Mouse (Mus musculus): ENCODE results near the gene Ccser1. TPM values are rescaled to one million over a fixed set of nuclear protein-coding genes. Genes with fewer than 3 reads are reported as not detected.

Gene Ccser1
- polyA plus RNA-seq, 1 experiment from 2014 or later: 10.8 TPM

DNA sequence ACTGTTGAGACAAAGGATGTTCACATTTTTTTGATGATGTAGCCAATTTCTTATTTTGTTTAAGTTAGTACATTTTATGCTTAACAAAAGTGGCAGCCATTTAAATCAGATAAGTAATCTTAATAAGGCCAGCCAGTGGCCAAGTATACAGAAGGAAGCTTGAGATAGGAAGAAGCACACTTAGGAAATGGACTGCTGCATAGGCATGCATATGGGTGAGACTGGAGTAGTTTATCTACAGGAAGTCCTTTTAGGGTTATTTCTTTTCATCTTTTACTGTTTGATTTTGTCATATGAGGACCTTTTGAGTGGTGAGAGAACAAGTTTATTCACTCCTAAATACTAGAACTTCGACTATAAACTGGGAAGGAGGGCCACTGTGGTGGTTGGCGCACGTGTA lies 582.0 kb downstream of the Ccser1 start:
- H3K36me3 ChIP-seq (ENCODE audit: control insufficient read depth, insufficient read depth, low read length): no peaks in the 10 kb centered on the region
- no peaks in the 10 kb centered on the region for H3K9me3 ChIP-seq (ENCODE audit: control insufficient read depth, low read length)
- DNase-seq (ENCODE audit: low spot score): no peak
- 90% methylated on average over 3 of the region's 3 CpGs for WGBS
- no peaks in the 10 kb centered on the region for H3K27me3 ChIP-seq (ENCODE audit: control insufficient read depth, insufficient read depth, low read length)
- H3K4me2 ChIP-seq (ENCODE audit: low read depth, severe bottlenecking): no peak overlapping the region
- H3K4me3 ChIP-seq (ENCODE audit: low read depth, low read length): no peak overlapping the region
- ATAC-seq (ENCODE audit: insufficient number of reproducible peaks, low FRiP score, low TSS enrichment, low read depth): no peak
- no peak overlapping the region for H3K9ac ChIP-seq (ENCODE audit: low read length)
- no peak overlapping the region for H3K27ac ChIP-seq (replicated peaks; ENCODE audit: low read depth, low read length)
- H3K4me1 ChIP-seq (ENCODE audit: control insufficient read depth, insufficient read depth, low read length): no peaks in the 10 kb centered on the region

DNA sequence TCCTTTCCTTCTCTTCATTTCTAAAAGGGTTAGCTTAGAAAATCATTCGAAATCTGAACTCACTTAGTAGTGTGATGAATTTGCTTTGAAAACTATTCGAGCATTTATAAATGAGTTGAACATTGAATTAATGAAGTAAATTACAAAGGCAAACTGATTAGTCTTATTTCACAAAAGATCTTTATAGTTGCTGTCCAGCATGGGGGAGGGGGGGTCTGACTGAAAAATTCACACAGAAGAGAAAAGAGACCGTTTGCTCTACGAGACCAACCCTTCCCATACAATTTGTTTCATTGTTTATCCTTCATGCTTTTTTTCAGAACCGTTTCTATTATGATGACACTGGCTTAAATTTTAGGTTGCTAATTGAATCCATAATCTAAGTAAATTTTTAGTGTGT lies 583.3 kb downstream of the Ccser1 start:
- no peak overlapping the region for H3K4me2 ChIP-seq (ENCODE audit: low read depth, severe bottlenecking)
- WGBS: 87% methylated on average over 5 of the region's 5 CpGs

DNA sequence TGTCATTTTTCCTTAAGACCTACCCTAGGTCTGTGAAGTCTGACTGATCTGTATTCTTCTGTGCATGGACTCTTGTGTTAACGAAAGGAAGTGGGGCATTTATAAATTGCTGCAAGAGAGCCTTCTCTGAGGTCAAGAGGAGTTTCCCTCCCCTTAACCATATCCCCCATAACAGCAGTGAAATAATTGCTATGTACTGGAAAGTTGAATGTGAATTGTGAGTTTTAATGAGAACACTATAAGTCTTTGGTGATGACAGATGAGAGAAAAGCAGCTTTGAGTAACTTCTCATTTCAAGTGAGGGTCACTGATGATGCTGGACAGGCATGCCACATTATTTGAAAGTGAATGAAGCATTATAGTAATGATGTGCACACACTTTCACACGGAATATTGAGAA lies 585.7 kb downstream of the Ccser1 start:
- H3K4me2 ChIP-seq (ENCODE audit: low read depth, severe bottlenecking): no peak overlapping the region

More for the DNA sequence above, 583.3 kb downstream of the Ccser1 start:
- no peaks in the 10 kb centered on the region for H3K4me1 ChIP-seq (ENCODE audit: control insufficient read depth, insufficient read depth, low read length)
- H3K27me3 ChIP-seq (ENCODE audit: control insufficient read depth, insufficient read depth, low read length): no peaks in the 10 kb centered on the region
- DNase-seq (ENCODE audit: low spot score) (no peak), ATAC-seq (ENCODE audit: insufficient number of reproducible peaks, low FRiP score, low TSS enrichment, low read depth) (no peak)
- no peak overlapping the region for H3K27ac ChIP-seq (replicated peaks; ENCODE audit: low read depth, low read length)
- no peaks in the 10 kb centered on the region for H3K9me3 ChIP-seq (ENCODE audit: control insufficient read depth, low read length)
- no peak overlapping the region for H3K4me3 ChIP-seq (ENCODE audit: low read depth, low read length)
- no peak overlapping the region for H3K9ac ChIP-seq (ENCODE audit: low read length)
- no peaks in the 10 kb centered on the region for H3K36me3 ChIP-seq (ENCODE audit: control insufficient read depth, insufficient read depth, low read length)

DNA sequence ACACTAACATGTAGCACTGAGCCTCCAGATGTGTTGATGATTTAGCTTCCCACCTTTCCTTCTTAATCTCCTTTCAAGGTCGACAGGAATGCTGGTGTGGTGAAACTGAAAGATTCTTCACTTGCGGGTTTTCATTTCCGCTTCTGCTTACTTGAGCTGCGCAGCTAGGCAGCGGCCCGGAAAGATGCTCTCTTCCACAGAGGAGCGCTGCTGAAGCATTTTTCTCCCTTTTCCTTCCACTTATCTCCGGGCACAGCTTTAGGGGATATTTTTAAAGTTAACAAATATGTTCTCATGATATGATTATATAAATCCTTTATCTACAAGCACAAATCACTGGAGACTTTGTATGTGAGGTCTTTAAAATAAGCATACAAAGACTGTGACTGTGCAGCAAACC lies 587.0 kb downstream of the Ccser1 start:
- H3K4me3 ChIP-seq (ENCODE audit: low read depth, low read length): no peak overlapping the region
- no peak for ATAC-seq (ENCODE audit: insufficient number of reproducible peaks, low FRiP score, low TSS enrichment, low read depth)
- no peak overlapping the region for H3K4me2 ChIP-seq (ENCODE audit: low read depth, severe bottlenecking)
- H3K9ac ChIP-seq (ENCODE audit: low read length): no peak overlapping the region
- DNase-seq (ENCODE audit: low spot score): no peak
- H3K27ac ChIP-seq (replicated peaks; ENCODE audit: low read depth, low read length): no peak overlapping the region
- 79% methylated on average over 8 of the region's 8 CpGs for WGBS
- H3K4me1 ChIP-seq (ENCODE audit: control insufficient read depth, insufficient read depth, low read length): no peaks in the 10 kb centered on the region
- H3K9me3 ChIP-seq (ENCODE audit: control insufficient read depth, low read length): no peaks in the 10 kb centered on the region
- H3K27me3 ChIP-seq (ENCODE audit: control insufficient read depth, insufficient read depth, low read length): no peaks in the 10 kb centered on the region
- no peaks in the 10 kb centered on the region for H3K36me3 ChIP-seq (ENCODE audit: control insufficient read depth, insufficient read depth, low read length)

More for the DNA sequence above, 585.7 kb downstream of the Ccser1 start:
- Histone ChIP-seq H3K9me3 (ENCODE audit: control insufficient read depth, low read length) (no peaks in the 10 kb centered on the region), H3K4me1 (ENCODE audit: control insufficient read depth, insufficient read depth, low read length) (no peaks in the 10 kb centered on the region), H3K4me3 (ENCODE audit: low read depth, low read length) (no peak overlapping the region), H3K27ac (replicated peaks; ENCODE audit: low read depth, low read length) (no peak overlapping the region), H3K36me3 (ENCODE audit: control insufficient read depth, insufficient read depth, low read length) (no peaks in the 10 kb centered on the region), H3K9ac (ENCODE audit: low read length) (no peak overlapping the region), H3K27me3 (ENCODE audit: control insufficient read depth, insufficient read depth, low read length) (no peaks in the 10 kb centered on the region)
- ATAC-seq (ENCODE audit: insufficient number of reproducible peaks, low FRiP score, low TSS enrichment, low read depth) (no peak), DNase-seq (ENCODE audit: low spot score) (no peak)
- WGBS: 60% methylated on average over 2 of the region's 2 CpGs

DNA sequence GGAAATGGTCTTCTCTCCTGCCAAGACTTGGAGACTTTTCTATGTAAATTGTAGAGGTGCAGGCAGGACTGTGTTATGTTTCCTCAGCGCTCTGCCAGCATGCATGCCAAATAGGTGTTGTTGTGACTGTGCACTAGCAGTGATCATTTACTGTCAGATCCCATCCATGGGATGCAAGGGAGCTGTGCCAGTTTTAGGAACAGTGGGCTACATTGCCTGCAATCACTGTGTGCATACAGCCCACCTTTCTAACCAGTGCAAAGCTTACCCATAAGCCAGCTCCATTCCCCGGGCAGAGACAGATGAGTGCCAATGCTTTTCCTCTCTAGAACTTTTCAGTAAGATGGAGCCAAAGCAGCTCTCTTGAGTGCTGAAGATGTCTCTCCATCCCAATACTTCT lies 606.6 kb downstream of the Ccser1 start:
- Histone ChIP-seq H3K36me3 (ENCODE audit: control insufficient read depth, insufficient read depth, low read length) (no peaks in the 10 kb centered on the region), H3K4me3 (ENCODE audit: low read depth, low read length) (no peak overlapping the region), H3K4me2 (ENCODE audit: low read depth, severe bottlenecking) (no peak overlapping the region), H3K27ac (replicated peaks; ENCODE audit: low read depth, low read length) (no peak overlapping the region), H3K9ac (ENCODE audit: low read length) (no peak overlapping the region), H3K27me3 (ENCODE audit: control insufficient read depth, insufficient read depth, low read length) (no peaks in the 10 kb centered on the region), H3K9me3 (ENCODE audit: control insufficient read depth, low read length) (no peaks in the 10 kb centered on the region), H3K4me1 (ENCODE audit: control insufficient read depth, insufficient read depth, low read length) (no peaks in the 10 kb centered on the region)
- no peak for ATAC-seq (ENCODE audit: insufficient number of reproducible peaks, low FRiP score, low TSS enrichment, low read depth)
- DNase-seq (ENCODE audit: low spot score): no peak
- 79% methylated on average over 2 of the region's 2 CpGs for WGBS

DNA sequence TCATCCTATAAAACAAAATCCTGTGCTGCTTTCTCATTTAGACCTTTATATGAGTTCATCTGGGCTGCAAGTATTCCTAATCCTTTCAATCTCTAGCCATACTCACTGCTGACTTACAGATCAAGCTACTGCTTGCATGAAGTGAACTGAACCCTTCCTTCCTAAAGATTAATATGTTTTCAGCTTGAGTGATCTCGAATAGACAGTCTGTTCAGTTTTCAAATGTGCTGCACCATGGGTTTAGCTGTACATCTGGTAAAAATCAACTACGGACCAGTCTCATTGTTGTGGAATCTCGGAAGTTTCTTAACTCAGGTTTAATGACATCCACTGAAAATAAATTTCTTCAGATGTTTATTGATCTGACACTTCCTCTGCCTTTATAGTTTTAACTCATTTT lies 620.8 kb downstream of the Ccser1 start:
- WGBS: 27% methylated on average over 3 of the region's 3 CpGs

DNA sequence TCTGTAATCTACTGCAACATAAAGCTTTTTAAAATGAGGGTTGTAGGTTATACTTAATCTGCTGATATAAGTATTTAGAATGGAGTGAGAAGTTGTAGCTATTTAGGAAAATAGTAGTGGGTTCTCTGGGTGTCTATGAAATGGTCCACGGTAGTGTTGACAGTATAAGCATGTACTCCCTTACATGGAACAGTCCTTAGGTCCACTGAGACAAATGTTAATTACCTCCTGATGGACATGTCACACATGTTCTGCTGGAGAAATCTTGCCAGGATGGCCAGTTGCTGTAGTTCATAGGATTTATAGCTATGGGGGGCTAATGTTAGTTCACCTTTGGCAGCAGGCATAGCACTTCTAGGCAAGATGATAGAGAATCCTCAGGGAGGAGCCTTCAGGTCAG lies 625.4 kb downstream of the Ccser1 start:
- Histone ChIP-seq H3K4me1 (ENCODE audit: control insufficient read depth, insufficient read depth, low read length) (no peaks in the 10 kb centered on the region), H3K36me3 (ENCODE audit: control insufficient read depth, insufficient read depth, low read length) (no peaks in the 10 kb centered on the region), H3K27ac (replicated peaks; ENCODE audit: low read depth, low read length) (no peak overlapping the region), H3K9ac (ENCODE audit: low read length) (no peak overlapping the region), H3K9me3 (ENCODE audit: control insufficient read depth, low read length) (no peaks in the 10 kb centered on the region), H3K27me3 (ENCODE audit: control insufficient read depth, insufficient read depth, low read length) (no peaks in the 10 kb centered on the region), H3K4me2 (ENCODE audit: low read depth, severe bottlenecking) (no peak overlapping the region), H3K4me3 (ENCODE audit: low read depth, low read length) (no peak overlapping the region)
- WGBS: 86% methylated on average over 1 of the region's 1 CpGs
- no peak for ATAC-seq (ENCODE audit: insufficient number of reproducible peaks, low FRiP score, low TSS enrichment, low read depth)
- no peak for DNase-seq (ENCODE audit: low spot score)

More for the DNA sequence above, 620.8 kb downstream of the Ccser1 start:
- Histone ChIP-seq H3K4me3 (ENCODE audit: low read depth, low read length) (no peak overlapping the region), H3K9me3 (ENCODE audit: control insufficient read depth, low read length) (no peaks in the 10 kb centered on the region), H3K4me2 (ENCODE audit: low read depth, severe bottlenecking) (no peak overlapping the region), H3K9ac (ENCODE audit: low read length) (no peak overlapping the region), H3K27ac (replicated peaks; ENCODE audit: low read depth, low read length) (no peak overlapping the region), H3K27me3 (ENCODE audit: control insufficient read depth, insufficient read depth, low read length) (no peaks in the 10 kb centered on the region), H3K36me3 (ENCODE audit: control insufficient read depth, insufficient read depth, low read length) (no peaks in the 10 kb centered on the region), H3K4me1 (ENCODE audit: control insufficient read depth, insufficient read depth, low read length) (no peaks in the 10 kb centered on the region)
- ATAC-seq (ENCODE audit: insufficient number of reproducible peaks, low FRiP score, low TSS enrichment, low read depth) (no peak), DNase-seq (ENCODE audit: low spot score) (no peak)

DNA sequence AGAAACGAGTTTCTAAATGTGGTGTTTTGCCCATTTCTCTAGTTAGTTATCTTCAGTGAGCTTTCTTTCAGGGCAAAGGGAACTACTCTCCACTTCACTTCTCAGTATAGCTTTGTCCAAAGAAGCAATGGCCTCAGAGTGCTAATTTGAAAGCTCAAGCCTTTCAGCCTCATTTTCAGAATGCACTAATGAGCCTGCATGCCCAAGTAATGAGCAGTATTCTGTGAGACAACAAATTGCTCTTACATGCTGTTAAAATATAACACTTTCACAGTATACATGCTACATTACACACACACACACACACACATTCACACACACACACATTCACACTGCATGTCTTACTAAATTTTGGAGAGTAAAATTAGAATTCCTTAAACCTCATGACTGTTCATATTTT lies 637.6 kb downstream of the Ccser1 start:
- Histone ChIP-seq H3K4me1 (ENCODE audit: control insufficient read depth, insufficient read depth, low read length) (no peaks in the 10 kb centered on the region), H3K27ac (replicated peaks; ENCODE audit: low read depth, low read length) (no peak overlapping the region), H3K27me3 (ENCODE audit: control insufficient read depth, insufficient read depth, low read length) (no peaks in the 10 kb centered on the region), H3K9me3 (ENCODE audit: control insufficient read depth, low read length) (no peaks in the 10 kb centered on the region), H3K4me2 (ENCODE audit: low read depth, severe bottlenecking) (no peak overlapping the region), H3K9ac (ENCODE audit: low read length) (no peak overlapping the region), H3K36me3 (ENCODE audit: control insufficient read depth, insufficient read depth, low read length) (no peaks in the 10 kb centered on the region), H3K4me3 (ENCODE audit: low read depth, low read length) (no peak overlapping the region)
- 72% methylated on average over 1 of the region's 1 CpGs for WGBS
- ATAC-seq (ENCODE audit: insufficient number of reproducible peaks, low FRiP score, low TSS enrichment, low read depth): no peak
- DNase-seq (ENCODE audit: low spot score): no peak

DNA sequence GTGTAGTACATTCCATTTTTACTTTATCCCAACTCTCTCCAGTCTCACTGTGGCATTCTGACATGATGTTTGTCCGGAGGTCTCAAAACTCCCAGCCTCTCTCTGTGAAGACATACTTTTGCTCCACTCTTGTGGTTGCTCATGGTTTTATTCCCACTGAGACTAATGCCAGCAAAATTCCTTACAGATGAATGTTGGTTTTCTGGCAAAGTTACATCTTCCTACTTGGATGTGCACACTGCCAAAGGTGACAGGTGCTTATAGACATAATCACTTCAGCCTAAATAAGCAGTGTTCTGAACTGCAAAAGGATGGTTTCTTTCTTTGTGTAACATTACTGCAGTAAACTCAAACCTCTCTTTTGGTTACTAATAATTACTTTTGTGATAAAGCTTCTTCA lies 696.2 kb downstream of the Ccser1 start:
- Histone ChIP-seq H3K4me3 (ENCODE audit: low read depth, low read length) (no peak overlapping the region), H3K27me3 (ENCODE audit: control insufficient read depth, insufficient read depth, low read length) (no peaks in the 10 kb centered on the region), H3K27ac (replicated peaks; ENCODE audit: low read depth, low read length) (no peak overlapping the region), H3K9ac (ENCODE audit: low read length) (no peak overlapping the region), H3K4me2 (ENCODE audit: low read depth, severe bottlenecking) (no peak overlapping the region), H3K9me3 (ENCODE audit: control insufficient read depth, low read length) (no peaks in the 10 kb centered on the region), H3K36me3 (ENCODE audit: control insufficient read depth, insufficient read depth, low read length) (no peaks in the 10 kb centered on the region), H3K4me1 (ENCODE audit: control insufficient read depth, insufficient read depth, low read length) (no peaks in the 10 kb centered on the region)
- 95% methylated on average over 1 of the region's 1 CpGs for WGBS
- no peak for ATAC-seq (ENCODE audit: insufficient number of reproducible peaks, low FRiP score, low TSS enrichment, low read depth)
- DNase-seq (ENCODE audit: low spot score): no peak
